Mouse (Mus musculus) liver, adult 2 months (tissue): ENCODE measurements at regions not wholly inside any gene's neighbourhood (a gene's known extent, or its start where the extent isn't known, plus 50 kb on each side); places are given as distances from the start of the nearest gene placed in this dataset.

Experiments used
- CTCF ChIP-seq: fragments of 200-500 bp; IDR thresholded peaks from 2 replicates; pipeline ENCODE4 v1.5.1; 2011; ENCODE audit warnings: low read depth, low read length, control low read depth
- POLR2A ChIP-seq: fragments of 200-500 bp; IDR thresholded peaks from 2 replicates; pipeline ENCODE4 v1.6.1; 2011; ENCODE audit warnings: low read length, control low read depth; ENCODE audit not compliant: insufficient read depth; ENCODE audit errors: extremely low read depth

DNA sequence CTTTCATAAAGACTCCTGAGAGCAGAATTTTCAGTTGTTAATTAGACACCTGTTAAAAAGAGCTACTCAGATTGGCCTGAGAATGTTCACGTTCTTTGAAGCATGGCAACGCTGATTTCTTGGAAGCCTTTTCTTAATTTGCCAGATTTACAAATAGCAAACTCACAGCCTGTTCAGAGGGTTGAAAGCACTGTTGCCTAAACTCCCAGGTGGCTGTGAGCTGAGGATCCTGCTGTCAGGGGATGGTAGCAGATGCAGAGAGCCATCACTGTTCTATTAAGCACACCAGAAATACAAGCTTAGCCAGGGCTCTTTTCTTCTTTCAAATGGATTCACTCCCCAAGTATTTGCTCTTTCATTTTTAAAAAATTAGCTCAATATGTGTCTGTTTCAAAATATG, 3630.4 kb downstream of the 9330182O14Rik start:
- no peak for TF ChIP-seq CTCF
- no peak for TF ChIP-seq POLR2A
